Mouse (Mus musculus): ENCODE data around the gene Ccl2.
A peak's percentile ranks its signal among the peaks of the same experiment; 100 is the strongest.

Gene Ccl2

GRCm38 (mm10) chr11:82035356-82035755 is at the start of gene Ccl2:
TSS of gene Ccl2 (plus strand) at chr11:82035571.
- peak; percentile 72 for DNase-seq (ENCODE audit: low read depth, low spot score)

GRCm38 (mm10) chr11:81996172-81996841 is 39.1 kb upstream of the Ccl2 start:
- peak; percentile 42 for DNase-seq (ENCODE audit: low read depth, low spot score)

- DNase-seq (ENCODE audit: low read depth, low spot score), result no peak
Measured at GRCm38 (mm10) chr11:81997085-81997484, 38.3 kb upstream of the Ccl2 start.

- no peak for DNase-seq (ENCODE audit: low read depth, low spot score)
Measured at GRCm38 (mm10) chr11:81998646-81999045, 36.7 kb upstream of the Ccl2 start.

GRCm38 (mm10) chr11:81999469-81999868 is 35.9 kb upstream of the Ccl2 start:
- no peak for DNase-seq (ENCODE audit: low read depth, low spot score)

- no peak for DNase-seq (ENCODE audit: low read depth, low spot score)
Measured at GRCm38 (mm10) chr11:82000581-82000980, 34.8 kb upstream of the Ccl2 start.

- no peak for DNase-seq (ENCODE audit: low read depth, low spot score)
Measured at GRCm38 (mm10) chr11:82004810-82005209, 30.6 kb upstream of the Ccl2 start.

- DNase-seq (ENCODE audit: low read depth, low spot score), result no peak
Measured at GRCm38 (mm10) chr11:82006796-82007423, 28.5 kb upstream of the Ccl2 start.

- no peak for DNase-seq (ENCODE audit: low read depth, low spot score)
Measured at GRCm38 (mm10) chr11:82010115-82010514, 25.3 kb upstream of the Ccl2 start.

GRCm38 (mm10) chr11:82011411-82012193 is 23.8 kb upstream of the Ccl2 start:
- no peak for DNase-seq (ENCODE audit: low read depth, low spot score)

GRCm38 (mm10) chr11:82013756-82014155 is 21.6 kb upstream of the Ccl2 start:
- DNase-seq (ENCODE audit: low read depth, low spot score), result no peak

- no peak for DNase-seq (ENCODE audit: low read depth, low spot score)
Measured at GRCm38 (mm10) chr11:82015066-82015465, 20.3 kb upstream of the Ccl2 start.

- no peak for DNase-seq (ENCODE audit: low read depth, low spot score)
Measured at GRCm38 (mm10) chr11:82016181-82016780, 19.1 kb upstream of the Ccl2 start.

GRCm38 (mm10) chr11:82019389-82019788 is 16.0 kb upstream of the Ccl2 start:
- DNase-seq (ENCODE audit: low read depth, low spot score), result no peak

- no peak for DNase-seq (ENCODE audit: low read depth, low spot score)
Measured at GRCm38 (mm10) chr11:82019793-82020192, 15.6 kb upstream of the Ccl2 start.

- no peak for DNase-seq (ENCODE audit: low read depth, low spot score)
Measured at GRCm38 (mm10) chr11:82021406-82021805, 14.0 kb upstream of the Ccl2 start.

GRCm38 (mm10) chr11:82022504-82023056 is 12.8 kb upstream of the Ccl2 start:
- no peak for DNase-seq (ENCODE audit: low read depth, low spot score)

GRCm38 (mm10) chr11:82023769-82024168 is 11.6 kb upstream of the Ccl2 start:
- no peak for DNase-seq (ENCODE audit: low read depth, low spot score)

- DNase-seq (ENCODE audit: low read depth, low spot score), result no peak
Measured at GRCm38 (mm10) chr11:82030171-82030570, 5.2 kb upstream of the Ccl2 start.

GRCm38 (mm10) chr11:82032136-82032535 is 3.2 kb upstream of the Ccl2 start:
- no peak for DNase-seq (ENCODE audit: low read depth, low spot score)

- no peak for DNase-seq (ENCODE audit: low read depth, low spot score)
Measured at GRCm38 (mm10) chr11:82032678-82033344, 2.6 kb upstream of the Ccl2 start.

Data from telencephalon, adult 2 months (tissue).